Comparison of ENCODE assay signal across 11 mouse cellular contexts in the genomic region with DNA sequence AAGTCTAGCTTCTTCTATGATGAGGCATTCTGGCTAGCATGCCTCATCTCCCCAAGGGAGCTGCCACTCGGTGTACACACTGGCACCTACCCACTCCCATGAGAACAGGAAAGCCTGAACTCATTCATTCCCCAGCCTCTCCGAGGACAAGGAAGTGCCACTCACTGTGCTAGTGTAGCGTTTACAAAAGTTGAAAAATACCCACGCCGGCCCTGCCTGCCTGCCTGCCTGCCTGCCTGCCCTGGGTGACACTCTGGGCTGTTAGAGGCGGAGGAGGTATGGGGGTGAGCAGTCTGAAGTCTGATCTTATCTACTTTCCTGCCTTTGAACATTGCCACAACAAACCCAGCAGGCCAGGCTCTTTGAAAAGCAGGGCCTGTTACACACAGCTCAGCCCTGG. TPM values are rescaled to one million over a fixed set of nuclear protein-coding genes. Genes with fewer than 3 reads are reported as not detected.
DNase-seq lines count a peak whose midpoint lies in the region; ATAC-seq and TF ChIP-seq lines count a peak whose summit lies in the region.
"Had no signal": no experiment of that assay in that cellular context is flagged by ENCODE, and none has a peak within 500 bp of the region (broad histone marks: within the 10 kb centered on the region; RNA-seq: fewer than 3 reads in every experiment).

No protein-coding gene starts in this region.

- H3K36me3 ChIP-seq in forebrain, embryonic 10.5 days (replicated peaks): peaks cover 53% of the 10 kb centered on the region
- no peaks in the 10 kb centered on the region for H3K36me3 ChIP-seq in forebrain, embryonic 11.5 days (ENCODE audit: control insufficient read depth, insufficient read depth, low read length)
- H3K36me3 ChIP-seq in spleen, adult 2 months (ENCODE audit: control insufficient read depth, insufficient read depth, low read length): no peaks in the 10 kb centered on the region
- H3K36me3 ChIP-seq: neural tube, embryonic 13.5 days had no signal

- TF ChIP-seq POLR2A in spleen, adult 2 months (IDR thresholded peaks at IDR 0.05; ENCODE audit: low read depth, low read length): no peak

- no peaks in the 10 kb centered on the region for H3K27me3 ChIP-seq in forebrain, embryonic 10.5 days (ENCODE audit: poor library complexity, severe bottlenecking)
- no peaks in the 10 kb centered on the region for H3K27me3 ChIP-seq in forebrain, embryonic 11.5 days (ENCODE audit: control insufficient read depth, insufficient read depth, low read length)
- H3K27me3 ChIP-seq in spleen, adult 2 months (ENCODE audit: control insufficient read depth, insufficient read depth, low read length): no peaks in the 10 kb centered on the region
- H3K27me3 ChIP-seq: limb, embryonic 12.5 days; neural tube, embryonic 13.5 days had no signal

- peaks cover 77% of the 10 kb centered on the region for H3K4me1 ChIP-seq in forebrain, embryonic 10.5 days
- H3K4me1 ChIP-seq in forebrain, embryonic 11.5 days (replicated peaks; ENCODE audit: control insufficient read depth, insufficient read depth, low read length): peaks cover 4% of the 10 kb centered on the region; the same call in 1 of the 2 replicates
- peaks cover 76% of the 10 kb centered on the region for H3K4me1 ChIP-seq in spleen, adult 2 months (ENCODE audit: control insufficient read depth, insufficient read depth, insufficient read length)

- no peak for TF ChIP-seq CTCF in spleen, adult 2 months (IDR thresholded peaks at IDR 0.05; ENCODE audit: extremely low read depth, insufficient read depth, insufficient read length, insufficient replicate concordance)

- H3K9me3 ChIP-seq in forebrain, embryonic 10.5 days: no peaks in the 10 kb centered on the region
- H3K9me3 ChIP-seq in forebrain, embryonic 11.5 days (ENCODE audit: control insufficient read depth, low read length): no peaks in the 10 kb centered on the region
- H3K9me3 ChIP-seq: limb, embryonic 12.5 days; neural tube, embryonic 13.5 days had no signal

- no peak overlapping the region for H3K4me3 ChIP-seq in forebrain, embryonic 10.5 days
- H3K4me3 ChIP-seq in forebrain, embryonic 11.5 days (ENCODE audit: low read depth, low read length): no peak overlapping the region
- H3K4me3 ChIP-seq in spleen, adult 2 months (ENCODE audit: extremely low read depth, insufficient read depth, insufficient read length): no peak overlapping the region
- H3K4me3 ChIP-seq: limb, embryonic 12.5 days; neural tube, embryonic 13.5 days had no signal

- no peak for DNase-seq in forebrain, embryonic 10.5 days (ENCODE audit: extremely low spot score, low spot score)
- no peak for DNase-seq in forebrain, embryonic 11.5 days (ENCODE audit: low spot score)
- DNase-seq in spleen, adult 2 months (ENCODE audit: low read depth in 1 of 2, low spot score in 2 of 2): peak; percentile 42 to 50
- no peak for DNase-seq in spleen, postnatal 10 days (ENCODE audit: low spot score in 2 of 2)
- DNase-seq in lung, postnatal 25 days (ENCODE audit: low spot score): peak; percentile 59
- peak; percentile 72 to 81 for DNase-seq in thymus, postnatal 36 days
- no peak for DNase-seq in frontal cortex, postnatal 25 days (ENCODE audit: low spot score in 2 of 2)
- no peak for DNase-seq in adrenal gland, adult 18-20 months (ENCODE audit: low spot score in 2 of 2)
- DNase-seq: heart, adult 11 months had no signal

- 89% methylated on average over 6 of the region's 6 CpGs for WGBS in forebrain, embryonic 10.5 days
- WGBS in forebrain, embryonic 11.5 days: 91% methylated on average over 6 of the region's 6 CpGs
- WGBS in spleen, adult 2 months: 24% methylated on average over 6 of the region's 6 CpGs

- H3K27ac ChIP-seq in forebrain, embryonic 10.5 days: peak overlapping the region; percentile 25; the same call in 1 of the 2 replicates
- H3K27ac ChIP-seq in forebrain, embryonic 11.5 days (ENCODE audit: low read depth, low read length): no peak overlapping the region
- peak overlapping the region; percentile 55 for H3K27ac ChIP-seq in spleen, adult 2 months (ENCODE audit: insufficient read depth, low read length)
- H3K27ac ChIP-seq: limb, embryonic 12.5 days had no signal

- ATAC-seq in forebrain, embryonic 11.5 days (replicated peaks; ENCODE audit: low FRiP score): no peak

- H3K4me2 ChIP-seq in forebrain, embryonic 11.5 days (ENCODE audit: low read depth, low read length, severe bottlenecking): no peak overlapping the region
- H3K4me2 ChIP-seq: limb, embryonic 12.5 days; neural tube, embryonic 13.5 days had no signal

- no peak overlapping the region for H3K9ac ChIP-seq in forebrain, embryonic 11.5 days (ENCODE audit: low read length)
- H3K9ac ChIP-seq: limb, embryonic 12.5 days; neural tube, embryonic 13.5 days had no signal

RNA-seq across cellular contexts. Expression of a gene that starts 37.1 kb away (rescaled TPM):
- 22.1 and 25.5 TPM in 2 replicates for polyA plus RNA-seq in forebrain, embryonic 10.5 days (2016; fragmentation: Nextera tagmentation; extraction: Ambion mirVana)
- 16.6 and 17.9 TPM in 2 replicates for polyA plus RNA-seq in forebrain, embryonic 11.5 days (2014; fragmentation: Nextera tagmentation; extraction: Ambion mirVana)
- 30.2 and 32.2 TPM in 2 replicates for polyA plus RNA-seq in spleen, adult 2 months (2012; rRNA removed)
- 10 to 100 TPM; 24.6 to 25.2 TPM for total RNA-seq in adrenal gland, adult 18-20 months (2021)

Comparison
In these comparisons a context has a peak if more than half of its experiments do, and no peak if none do; other contexts are left out.
1. DNase-seq: peak in spleen, adult 2 months (2 of 2), lung, postnatal 25 days (single experiment) and thymus, postnatal 36 days (2 of 2); none in forebrain, embryonic 10.5 days (single experiment), forebrain, embryonic 11.5 days (single experiment), spleen, postnatal 10 days (0 of 2), frontal cortex, postnatal 25 days (0 of 2) and adrenal gland, adult 18-20 months (0 of 2).